Mouse (Mus musculus): Measurements from ENCODE around the gene Nop53.

DNA sequence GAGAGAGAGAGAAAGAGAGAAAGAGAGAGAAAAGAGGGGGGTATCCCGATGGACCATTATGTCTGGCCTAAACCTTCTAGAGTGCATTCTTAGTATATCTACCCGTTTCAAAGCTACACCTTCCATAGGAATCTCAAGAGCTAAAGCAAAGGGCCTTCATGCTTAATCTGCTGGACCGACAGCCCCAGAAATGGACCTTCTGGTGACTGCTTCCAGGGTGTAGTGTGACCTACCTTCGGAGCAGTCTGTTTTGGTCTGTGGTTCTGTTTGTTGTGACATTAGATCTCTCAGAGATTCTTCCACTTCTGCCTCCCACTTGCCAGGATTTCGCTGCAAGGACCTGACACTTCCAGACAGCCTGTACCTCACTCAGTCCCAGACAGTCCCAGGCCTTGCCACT is 35.4 kb downstream of the Nop53 start:
- TF ChIP-seq EP300 (optimal IDR thresholded peaks at IDR 0.05): no peak
- TF ChIP-seq CTCF (IDR thresholded peaks at IDR 0.05; ENCODE audit: low read depth): no peak
